Mouse (Mus musculus) thymus, adult 2 months (tissue): ENCODE data around the gene Yif1b. TPM values are rescaled to one million over a fixed set of nuclear protein-coding genes. Genes with fewer than 3 reads are reported as not detected.

Source experiments
- DNase-seq: peaks from one replicate; pipeline ENCODE4 v3.0.0; 2021
- H3K27ac ChIP-seq: fragments of 200-500 bp; 2 replicates; pipeline ENCODE4 v1.5.1; 2012; ENCODE audit warnings: low read length, control low read depth; ENCODE audit not compliant: control insufficient read depth, insufficient read depth
- H3K27me3 ChIP-seq: fragments of 200-500 bp; 2 replicates; pipeline ENCODE4 v1.6.1; 2012; ENCODE audit warnings: mild to moderate bottlenecking, low read length, moderate library complexity, mixed read lengths; ENCODE audit not compliant: control insufficient read depth, insufficient read depth
- H3K36me3 ChIP-seq: fragments of 200-500 bp; 2 replicates; pipeline ENCODE4 v1.6.1; 2012; ENCODE audit warnings: mild to moderate bottlenecking, low read length, moderate library complexity; ENCODE audit not compliant: control insufficient read depth, insufficient read depth
- H3K4me1 ChIP-seq: fragments of 200-500 bp; replicated peaks from 2 replicates; pipeline ENCODE4 v1.6.1; 2012; ENCODE audit warnings: low read length; ENCODE audit not compliant: control insufficient read depth, insufficient read depth
- H3K4me3 ChIP-seq: fragments of 200-500 bp; 2 replicates; pipeline ENCODE4 v1.5.1; 2012; ENCODE audit warnings: mild to moderate bottlenecking, low read length, control low read depth, moderate library complexity; ENCODE audit not compliant: control insufficient read depth, insufficient read depth
- CTCF ChIP-seq: fragments of 200-500 bp; IDR thresholded peaks from 2 replicates; pipeline ENCODE4 v1.5.1; 2012; ENCODE audit warnings: mild to moderate bottlenecking, control low read depth, low read length, moderate library complexity, borderline replicate concordance; ENCODE audit not compliant: control insufficient read depth, poor library complexity, insufficient read depth; ENCODE audit errors: extremely low read depth
- POLR2A ChIP-seq: fragments of 200-500 bp; IDR thresholded peaks from 2 replicates; pipeline ENCODE4 v1.6.1; 2012; ENCODE audit warnings: mild to moderate bottlenecking, low read length, control low read depth, moderate library complexity; ENCODE audit not compliant: control insufficient read depth, poor library complexity, insufficient read depth; ENCODE audit errors: extremely low read depth
- WGBS: fragments of 180-500 bp; shearing (Covaris S2); methylation state at CpG from one replicate; pipeline ENCODE4 v1.1.7; 2018; 5-methylcytosine and 5-hydroxymethylcytosine counted together
- polyA plus RNA-seq: library from polyadenylated mRNA; depleted of rRNA; stranded (reverse); fragments of >200 nt; gene quantifications from 2 replicates; pipeline ENCODE4 v1.2.3, GENCODE M21; 2012

Gene Yif1b
- polyA plus RNA-seq, 1 experiment = 143 TPM

- peaks cover 13% of the 10 kb centered on the region for H3K4me1 ChIP-seq
- H3K4me3 ChIP-seq = no peak overlapping the region
- H3K27ac ChIP-seq = no peak overlapping the region
- no peaks in the 10 kb centered on the region for H3K27me3 ChIP-seq
- TF ChIP-seq CTCF (no peak), POLR2A (no peak)
- 94% methylated on average over 2 of the region's 2 CpGs for WGBS
- no peak for DNase-seq
- no peaks in the 10 kb centered on the region for H3K36me3 ChIP-seq
These were observed 50.0 kb downstream of the Yif1b start for GRCm38 (mm10) chr7:29288079-29288478.

DNA sequence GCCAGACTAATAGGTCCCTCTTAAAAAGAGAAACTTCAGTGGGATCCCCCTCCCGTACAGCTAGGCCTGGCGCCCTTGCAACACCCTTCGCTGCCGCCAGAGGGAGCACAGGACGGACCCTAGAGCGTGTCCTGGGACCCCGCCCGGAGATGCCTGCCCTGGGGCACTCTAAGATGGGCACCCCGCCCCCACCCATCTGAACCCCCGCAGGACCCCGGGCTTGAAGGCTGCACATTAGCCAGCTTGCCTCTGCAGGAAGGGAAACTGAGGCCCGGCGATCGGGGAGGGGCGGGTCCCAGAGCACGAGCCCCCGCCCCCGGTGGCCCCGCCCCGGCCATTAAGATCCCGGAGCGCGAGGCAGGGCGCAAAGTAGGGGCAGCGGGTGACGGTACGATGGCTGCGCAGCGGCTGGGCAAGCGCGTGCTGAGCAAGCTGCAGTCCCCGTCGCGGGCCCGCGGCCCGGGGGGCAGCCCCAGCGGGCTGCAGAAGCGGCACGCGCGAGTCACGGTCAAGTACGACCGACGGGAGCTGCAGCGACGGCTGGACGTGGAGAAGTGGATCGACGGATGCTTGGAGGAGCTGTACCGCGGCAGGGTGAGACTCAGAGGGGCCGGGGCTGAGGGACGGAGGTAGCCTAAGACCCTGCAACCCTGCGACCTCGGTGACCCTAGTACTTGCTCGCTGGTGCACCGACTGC, 51.0 kb downstream of the Yif1b start, which contains the start of gene Ppp1r14a:
Ppp1r14a (plus strand) TSS at position 367 of the 697 bp plus-strand sequence.
- Histone ChIP-seq H3K27me3 (no peaks in the 10 kb centered on the region), H3K36me3 (no peaks in the 10 kb centered on the region), H3K4me1 (peaks cover 13% of the 10 kb centered on the region), H3K4me3 (peak within 1 kb of the TSS; percentile 51), H3K27ac (no peak within 1 kb of the TSS)
- peak; percentile 87 for DNase-seq
- 7% methylated on average over 58 of the region's 59 CpGs for WGBS
- TF ChIP-seq CTCF (peak; percentile 95), POLR2A (no peak)

DNA sequence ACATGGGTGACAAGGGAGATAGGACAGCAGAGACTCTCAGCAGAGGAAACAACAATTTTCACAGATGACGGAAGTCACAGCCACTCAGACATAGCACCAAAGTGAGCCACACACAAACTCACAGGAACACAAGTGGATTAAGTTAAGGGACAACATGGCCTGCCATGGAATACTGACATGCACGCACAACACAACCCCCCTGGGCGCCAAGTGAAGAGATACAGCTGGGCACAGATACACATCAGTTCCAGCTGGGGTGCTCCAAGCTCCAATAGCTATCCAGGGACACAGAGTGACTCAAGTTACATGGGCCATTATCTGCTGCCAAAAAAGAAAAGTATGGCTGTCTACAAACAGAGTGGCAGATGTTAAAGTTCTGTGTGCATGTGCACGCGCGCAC, 51.7 kb downstream of the Yif1b start:
- Histone ChIP-seq H3K4me1 (peaks cover 13% of the 10 kb centered on the region), H3K36me3 (no peaks in the 10 kb centered on the region), H3K27ac (no peak overlapping the region), H3K4me3 (no peak overlapping the region), H3K27me3 (no peaks in the 10 kb centered on the region)
- DNase-seq = no peak
- TF ChIP-seq POLR2A (no peak), CTCF (no peak)
- 97% methylated on average over 6 of the region's 6 CpGs for WGBS

DNA sequence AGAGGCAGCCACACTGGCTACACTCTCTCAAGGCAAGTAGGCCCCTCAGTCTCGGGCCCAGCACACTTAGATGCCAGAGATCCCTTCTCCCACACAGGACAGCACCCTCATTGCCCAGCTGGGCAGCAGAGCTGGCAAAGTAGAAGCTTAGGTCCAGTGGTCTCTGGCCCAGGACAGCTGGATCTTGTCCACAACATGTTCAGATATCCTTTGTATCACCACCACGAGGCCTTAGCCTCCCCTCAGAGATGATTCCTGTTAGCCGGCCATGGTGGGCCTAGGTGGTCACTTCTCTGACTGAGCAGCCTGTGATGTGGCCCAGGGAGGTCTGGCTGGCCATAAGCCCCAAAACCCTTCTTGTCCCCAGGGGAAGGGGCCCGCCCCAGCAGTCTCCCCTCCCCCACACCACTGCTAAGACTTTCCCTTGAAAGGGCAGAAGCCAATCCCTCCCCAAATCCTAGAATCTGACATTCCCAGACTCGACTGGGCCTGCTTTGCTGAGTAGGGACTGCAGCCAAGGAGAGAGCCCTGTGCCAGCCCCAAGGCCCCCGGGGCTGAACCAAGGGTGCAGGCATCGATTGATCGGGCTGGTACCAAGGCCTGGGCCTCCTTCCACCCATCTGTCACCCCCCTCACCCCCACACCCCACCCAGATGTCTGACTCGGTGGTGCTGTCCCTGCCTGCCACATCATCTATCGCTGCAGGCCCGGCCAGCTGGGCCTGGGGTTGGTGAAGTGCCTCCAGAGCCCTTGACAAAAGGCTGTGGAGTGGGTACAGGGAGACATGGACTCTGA, 52.8 kb downstream of the Yif1b start:
- no peaks in the 10 kb centered on the region for H3K27me3 ChIP-seq
- H3K36me3 ChIP-seq = no peaks in the 10 kb centered on the region
- TF ChIP-seq CTCF = no peak
- no peak for TF ChIP-seq POLR2A
- H3K27ac ChIP-seq = no peak overlapping the region
- no peak overlapping the region for H3K4me3 ChIP-seq
- peaks cover 13% of the 10 kb centered on the region for H3K4me1 ChIP-seq
- 90% methylated on average over 11 of the region's 11 CpGs for WGBS
- no peak for DNase-seq

DNA sequence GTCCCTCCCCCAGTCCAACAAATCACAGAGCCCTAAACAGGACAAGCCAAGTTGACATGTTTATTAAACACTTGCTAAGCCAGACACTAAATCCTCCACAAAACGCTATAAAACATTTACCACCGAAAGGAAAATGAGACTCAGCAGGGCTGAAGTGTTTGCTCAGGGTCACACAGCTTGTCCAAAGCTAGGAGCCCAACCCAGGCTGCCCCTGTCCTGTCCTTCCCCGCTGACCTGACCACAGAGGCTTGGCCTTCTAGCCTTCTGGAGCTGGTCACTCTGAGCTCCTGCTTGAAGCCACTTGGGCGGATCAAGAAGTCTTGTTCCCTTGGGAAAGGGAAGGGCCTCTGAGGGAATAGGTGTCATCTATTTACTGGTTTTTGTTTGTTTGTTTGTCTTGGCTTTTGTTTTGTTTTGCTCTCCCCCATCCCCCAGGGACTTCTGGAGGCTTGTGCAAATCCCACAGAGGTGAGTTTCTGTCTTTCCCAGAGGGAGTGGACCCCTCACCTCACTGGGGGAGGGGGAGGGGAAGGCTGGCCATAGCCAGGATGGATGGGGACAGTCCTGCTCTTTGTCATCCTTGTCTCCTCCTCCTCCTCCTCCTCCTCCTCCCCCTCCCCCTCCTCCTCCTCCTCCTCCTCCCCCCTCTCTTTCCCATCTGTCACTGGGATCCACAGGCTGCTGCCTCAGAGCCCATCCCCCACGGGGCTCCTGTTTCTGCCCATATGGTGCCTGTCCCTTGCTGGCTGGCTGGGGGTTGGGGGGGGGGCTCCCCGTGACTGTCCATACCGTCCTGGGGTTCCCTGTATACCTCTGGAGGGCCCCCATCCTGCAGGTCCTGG, 53.7 kb downstream of the Yif1b start:
- 87% methylated on average over 6 of the region's 7 CpGs for WGBS
- Histone ChIP-seq H3K4me3 (no peak overlapping the region), H3K27me3 (no peaks in the 10 kb centered on the region), H3K36me3 (no peaks in the 10 kb centered on the region), H3K4me1 (peaks cover 13% of the 10 kb centered on the region), H3K27ac (no peak overlapping the region)
- no peak for DNase-seq
- TF ChIP-seq POLR2A (no peak), CTCF (no peak)

DNA sequence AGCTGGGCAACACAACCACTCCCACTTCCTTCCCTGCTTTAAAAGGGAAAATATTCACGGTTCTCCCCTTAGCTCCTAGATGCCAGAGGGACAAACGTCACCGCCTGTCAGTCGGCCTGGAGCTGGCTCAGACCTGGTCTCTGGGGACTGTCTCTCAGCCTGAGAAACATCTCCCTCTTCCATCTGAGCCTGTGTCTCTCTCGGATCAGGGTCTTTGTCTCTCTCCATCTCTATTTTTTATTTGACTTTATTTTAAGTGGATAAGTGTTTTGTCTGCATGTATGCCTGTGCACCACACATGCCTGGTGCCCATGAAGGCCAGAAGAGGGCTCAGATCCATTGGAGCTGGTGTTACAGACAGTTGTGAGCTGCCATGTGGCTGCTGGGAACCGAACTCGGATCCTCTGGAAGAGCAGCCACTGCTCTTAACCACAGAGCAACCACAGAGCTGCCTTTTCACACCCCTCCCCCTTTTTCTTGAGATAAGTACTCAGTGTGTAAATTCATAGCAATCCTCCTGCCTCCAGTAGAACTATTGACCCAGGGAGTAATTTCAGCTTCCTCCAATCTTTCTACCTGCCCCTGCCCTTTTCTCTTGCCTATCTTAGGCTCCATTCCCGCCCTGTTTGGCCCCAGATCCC, 54.4 kb downstream of the Yif1b start:
- peaks cover 13% of the 10 kb centered on the region for H3K4me1 ChIP-seq
- DNase-seq = no peak

More for the DNA sequence above, 54.4 kb downstream of the Yif1b start:
- H3K27me3 ChIP-seq = no peaks in the 10 kb centered on the region
- H3K36me3 ChIP-seq = no peaks in the 10 kb centered on the region
- TF ChIP-seq POLR2A (no peak), CTCF (no peak)
- no peak overlapping the region for H3K27ac ChIP-seq
- no peak overlapping the region for H3K4me3 ChIP-seq
- 66% methylated on average over 8 of the region's 8 CpGs for WGBS
